Mouse (Mus musculus) ES-E14 (cell line): ENCODE data around the gene Gm3591.
"Not testable (repeated sequence)": the region's sequence is repeated elsewhere in the genome, so short reads cannot be mapped to it uniquely, and the experiment has no call there.

Experiments
- HCFC1 ChIP-seq: IDR thresholded peaks from 2 replicates; pipeline ENCODE4 v1.6.1; 2012; ENCODE audit warnings: low read length, inconsistent platforms, borderline replicate concordance; ENCODE audit not compliant: insufficient read depth
- MAFK ChIP-seq: IDR thresholded peaks from 2 replicates; pipeline ENCODE4 v1.6.1; 2014; ENCODE audit warnings: mild to moderate bottlenecking, low read depth, low read length, inconsistent platforms; ENCODE audit not compliant: insufficient read depth

- TF ChIP-seq HCFC1, MAFK: not testable (repeated sequence)
Observed at GRCm38 (mm10) chr14:6444511-6444910, 32.2 kb upstream of the Gm3591 start, which contains the start of gene Gm3594.
